ENCODE assay signal across 13 mouse cellular contexts in genomic region chr4:148046450-148047031, GRCm38 (mm10). TPM values are rescaled to one million over a fixed set of nuclear protein-coding genes. Genes with fewer than 3 reads are reported as not detected.
DNase-seq lines count a peak whose midpoint lies in the region.
"Had no signal": no experiment of that assay in that cellular context is flagged by ENCODE, and none has a peak within 500 bp of the region (broad histone marks: within the 10 kb centered on the region; RNA-seq: fewer than 3 reads in every experiment).

No protein-coding gene starts in this region.

- H3K4me1 ChIP-seq in embryonic facial prominence, embryonic 10.5 days: peaks cover 18% of the 10 kb centered on the region
- H3K4me1 ChIP-seq in megakaryocyte, embryonic 14.5 days: peaks cover 59% of the 10 kb centered on the region

- peak; percentile 61 for DNase-seq in kidney, adult 9 months
- DNase-seq in kidney, postnatal 14 days: no peak
- peak; percentile 36 for DNase-seq in brain, adult 2 months (ENCODE audit: low read depth, low spot score)
- DNase-seq in embryonic facial prominence, embryonic 10.5 days (ENCODE audit: low spot score): no peak
- DNase-seq in cerebellum, adult 9-10 months: no peak
- no peak for DNase-seq in gastrocnemius, postnatal 4 days (ENCODE audit: low spot score in 2 of 2)
- DNase-seq: cerebellum, postnatal 14 days; thymus, postnatal 4 days had no signal

- 0 out of 2 replicates have a peak overlapping the region, but pooled peaks have one; percentile 15 for H3K27ac ChIP-seq in embryonic facial prominence, embryonic 10.5 days (replicated peaks)
- H3K27ac ChIP-seq: forebrain, embryonic 13.5 days; macrophage had no signal

- no peaks in the 10 kb centered on the region for H3K27me3 ChIP-seq in embryonic facial prominence, embryonic 10.5 days (replicated peaks; ENCODE audit: low read depth, poor library complexity, severe bottlenecking)
- peaks cover 72% of the 10 kb centered on the region for H3K27me3 ChIP-seq in megakaryocyte, embryonic 14.5 days (replicated peaks)
- H3K27me3 ChIP-seq: forebrain, embryonic 13.5 days had no signal

- H3K4me3 ChIP-seq in embryonic facial prominence, embryonic 10.5 days: no peak overlapping the region
- H3K4me3 ChIP-seq in megakaryocyte, embryonic 14.5 days (replicated peaks): peak overlapping the region; percentile 46
- H3K4me3 ChIP-seq: forebrain, embryonic 13.5 days had no signal

- peaks cover 90% of the 10 kb centered on the region for H3K36me3 ChIP-seq in embryonic facial prominence, embryonic 10.5 days (replicated peaks)
- peaks cover 76% of the 10 kb centered on the region for H3K36me3 ChIP-seq in megakaryocyte, embryonic 14.5 days (replicated peaks; ENCODE audit: low read length)

- WGBS in embryonic facial prominence, embryonic 10.5 days: 77% methylated on average over 4 of the region's 4 CpGs

- no peaks in the 10 kb centered on the region for H3K9me3 ChIP-seq in embryonic facial prominence, embryonic 10.5 days
- no peaks in the 10 kb centered on the region; the same call in 1 of the 2 replicates for H3K9me3 ChIP-seq in megakaryocyte, embryonic 14.5 days
- H3K9me3 ChIP-seq: forebrain, embryonic 13.5 days had no signal

RNA-seq across cellular contexts. Expression of gene Mthfr, which starts 7.7 kb away (rescaled TPM):
- polyA plus RNA-seq in embryonic facial prominence, embryonic 10.5 days (2016; fragmentation: Nextera tagmentation; extraction: Ambion mirVana): 25.2 and 25.4 TPM in 2 replicates
- polyA plus RNA-seq in megakaryocyte, embryonic 14.5 days (2012; ENCODE audit: insufficient read depth, low replicate concordance): 3.5 and 7.0 TPM in 2 replicates
- 10 to 100 TPM; 30.2 to 32.2 TPM for total RNA-seq in gastrocnemius, postnatal 4 days (2021)

RNA-seq across cellular contexts. Expression of gene Clcn6, which starts 7.9 kb away (rescaled TPM):
- 10.3 and 12.0 TPM in 2 replicates for polyA plus RNA-seq in embryonic facial prominence, embryonic 10.5 days (2016; fragmentation: Nextera tagmentation; extraction: Ambion mirVana)
- 2.4 and 3.5 TPM in 2 replicates for polyA plus RNA-seq in megakaryocyte, embryonic 14.5 days (2012; ENCODE audit: insufficient read depth, low replicate concordance)
- 10 to 100 TPM; 13.6 to 14.4 TPM for total RNA-seq in gastrocnemius, postnatal 4 days (2021)

RNA-seq across cellular contexts. Expression of gene Agtrap, which starts 41.3 kb away (rescaled TPM):
- polyA plus RNA-seq in embryonic facial prominence, embryonic 10.5 days (2016; fragmentation: Nextera tagmentation; extraction: Ambion mirVana): 13.2 and 14.8 TPM in 2 replicates
- polyA plus RNA-seq in megakaryocyte, embryonic 14.5 days (2012; ENCODE audit: insufficient read depth, low replicate concordance): 16.5 and 50.7 TPM in 2 replicates
- 10 to 100 TPM; 20.5 to 22.7 TPM for total RNA-seq in gastrocnemius, postnatal 4 days (2021)

RNA-seq across cellular contexts. Expression of gene Nppa, which starts 46.0 kb away (rescaled TPM):
- 0.20 TPM in 1 of 2 replicates, not detected in the other for polyA plus RNA-seq in embryonic facial prominence, embryonic 10.5 days (2016; fragmentation: Nextera tagmentation; extraction: Ambion mirVana)
- polyA plus RNA-seq in megakaryocyte, embryonic 14.5 days (2012; ENCODE audit: insufficient read depth, low replicate concordance): not detected in 2 replicates
- not detected for total RNA-seq in gastrocnemius, postnatal 4 days (2021)
- total RNA-seq: neutrophil, adult 5-6 weeks had no signal
- polyA plus RNA-seq: gonadal fat pad, adult 2 months; macrophage had no signal

Comparison
In these comparisons a context has a peak if more than half of its experiments do, and no peak if none do; other contexts are left out.
1. DNase-seq: peak in kidney, adult 9 months (single experiment) and brain, adult 2 months (single experiment); none in kidney, postnatal 14 days (single experiment), embryonic facial prominence, embryonic 10.5 days (single experiment), cerebellum, adult 9-10 months (single experiment) and gastrocnemius, postnatal 4 days (0 of 2).